Mouse (Mus musculus) intestine, embryonic 14.5 days (tissue): ENCODE results near the gene Tead1. TPM values are rescaled to one million over a fixed set of nuclear protein-coding genes. Genes with fewer than 3 reads are reported as not detected.

Source experiments
- ATAC-seq: fragments of 200-750 bp; cut with Nextera tagmentation; replicated peaks from 2 replicates; pipeline ENCODE4 v1.8.0; 2017; ENCODE audit warnings: low read depth, moderate number of reproducible peaks, moderate TSS enrichment, moderate library complexity; ENCODE audit not compliant: low FRiP score, low TSS enrichment
- DNase-seq: peaks from one replicate; pipeline ENCODE4 v3.0.0-alpha.2; 2018; ENCODE audit warnings: low spot score
- H3K27ac ChIP-seq: fragments of 300-500 bp; sonication (generic); 2 replicates; pipeline ENCODE4 v1.5.1; 2014; ENCODE audit warnings: low read depth, mild to moderate bottlenecking, control low read depth
- H3K27me3 ChIP-seq: fragments of 300-500 bp; sonication (generic); replicated peaks from 2 replicates; pipeline ENCODE4 v1.6.1; 2014; ENCODE audit warnings: low read length, control low read depth; ENCODE audit not compliant: control insufficient read depth, insufficient read depth
- H3K36me3 ChIP-seq: fragments of 300-500 bp; sonication (generic); 2 replicates; pipeline ENCODE4 v1.6.1; 2014; ENCODE audit warnings: low read length, control low read depth; ENCODE audit not compliant: control insufficient read depth, insufficient read depth
- H3K4me1 ChIP-seq: fragments of 300-500 bp; sonication (generic); replicated peaks from 2 replicates; pipeline ENCODE4 v1.6.1; 2014; ENCODE audit warnings: low read length, control low read depth, mixed read lengths; ENCODE audit not compliant: control insufficient read depth, insufficient read depth
- H3K4me2 ChIP-seq: fragments of 300-500 bp; sonication (generic); 2 replicates; pipeline ENCODE4 v1.6.1; 2014; ENCODE audit warnings: low read length
- H3K4me3 ChIP-seq: fragments of 300-500 bp; sonication (generic); 2 replicates; pipeline ENCODE4 v1.5.1; 2014; ENCODE audit warnings: low read depth, low read length, control low read depth, mixed read lengths
- H3K9ac ChIP-seq: fragments of 300-500 bp; sonication (generic); 2 replicates; pipeline ENCODE4 v1.6.1; 2014; ENCODE audit warnings: mild to moderate bottlenecking, low read length
- H3K9me3 ChIP-seq: fragments of 300-500 bp; sonication (generic); 2 replicates; pipeline ENCODE4 v1.6.1; 2016; ENCODE audit warnings: low read length, control low read depth; ENCODE audit not compliant: control insufficient read depth
- WGBS: fragments of 180-500 bp; shearing (Covaris S2); extraction: QIAGEN DNeasy Blood & Tissue Kit; methylation state at CpG from one replicate; pipeline ENCODE4 v1.1.7; 2014; 5-methylcytosine and 5-hydroxymethylcytosine counted together
- polyA plus RNA-seq: library from polyadenylated mRNA; unstranded; fragments of >200 nt; fragmentation: Nextera tagmentation; extraction: Ambion mirVana; gene quantifications from 2 replicates; pipeline ENCODE4 v1.2.1, GENCODE M21; 2014

Tead1 gene
- polyA plus RNA-seq, 1 experiment from 2014 or later = 20.2 TPM

DNA sequence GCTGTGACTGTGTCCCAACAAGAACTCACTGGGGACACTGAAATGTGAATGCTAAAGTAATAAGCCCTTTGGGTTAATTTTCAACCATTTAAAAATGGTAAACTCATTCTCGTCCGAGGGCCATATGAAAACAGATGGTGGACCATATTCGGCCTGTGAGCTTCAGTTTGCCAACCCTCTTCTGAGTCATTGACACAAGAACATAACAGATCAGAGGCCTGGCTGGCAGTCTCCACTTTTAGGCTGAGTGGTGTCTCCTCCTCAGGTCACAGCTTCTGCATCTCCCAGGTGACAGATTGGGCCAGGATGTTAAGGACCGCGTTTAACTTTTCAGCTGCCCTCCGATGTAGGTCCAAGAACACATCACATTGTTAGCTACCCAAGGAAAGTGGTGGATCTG lies 37.6 kb downstream of the Tead1 start:
- no peaks in the 10 kb centered on the region for H3K9me3 ChIP-seq
- DNase-seq (no peak), ATAC-seq (no peak)
- 71% methylated on average over 6 of the region's 6 CpGs for WGBS
- H3K27ac ChIP-seq = no peak overlapping the region
- no peak overlapping the region for H3K4me3 ChIP-seq
- H3K4me2 ChIP-seq = no peak overlapping the region
- H3K4me1 ChIP-seq = peaks cover 46% of the 10 kb centered on the region
- no peaks in the 10 kb centered on the region for H3K36me3 ChIP-seq
- no peak overlapping the region for H3K9ac ChIP-seq
- H3K27me3 ChIP-seq = no peaks in the 10 kb centered on the region

DNA sequence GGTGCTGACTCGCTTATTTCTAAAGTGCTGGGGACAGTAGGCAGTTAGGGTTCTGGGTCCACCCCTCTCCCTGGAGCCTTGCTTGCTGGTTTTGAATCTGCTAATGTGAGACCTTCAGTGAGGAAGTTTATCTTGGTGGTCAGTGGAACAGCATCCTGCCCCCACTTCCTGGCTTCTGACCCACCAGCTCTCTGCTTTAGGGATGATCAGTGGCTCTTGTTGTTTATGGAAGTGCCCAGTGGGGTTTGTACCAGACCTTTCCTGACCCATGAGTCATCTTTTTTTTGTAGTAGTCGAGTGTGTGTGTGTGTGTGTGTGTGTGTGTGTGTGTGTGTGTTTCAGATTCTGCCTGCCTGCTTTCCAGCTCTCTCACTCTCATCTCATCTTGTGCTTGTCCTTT lies 38.6 kb downstream of the Tead1 start:
- WGBS = 28% methylated on average over 2 of the region's 2 CpGs
- H3K9me3 ChIP-seq = no peaks in the 10 kb centered on the region
- no peak overlapping the region for H3K4me3 ChIP-seq
- H3K27me3 ChIP-seq = no peaks in the 10 kb centered on the region
- H3K27ac ChIP-seq = no peak overlapping the region; the same call in 1 of the 2 replicates
- H3K9ac ChIP-seq = no peak overlapping the region
- ATAC-seq = no peak
- H3K4me1 ChIP-seq = peaks cover 42% of the 10 kb centered on the region
- no peak overlapping the region for H3K4me2 ChIP-seq
- DNase-seq = no peak
- H3K36me3 ChIP-seq = no peaks in the 10 kb centered on the region

DNA sequence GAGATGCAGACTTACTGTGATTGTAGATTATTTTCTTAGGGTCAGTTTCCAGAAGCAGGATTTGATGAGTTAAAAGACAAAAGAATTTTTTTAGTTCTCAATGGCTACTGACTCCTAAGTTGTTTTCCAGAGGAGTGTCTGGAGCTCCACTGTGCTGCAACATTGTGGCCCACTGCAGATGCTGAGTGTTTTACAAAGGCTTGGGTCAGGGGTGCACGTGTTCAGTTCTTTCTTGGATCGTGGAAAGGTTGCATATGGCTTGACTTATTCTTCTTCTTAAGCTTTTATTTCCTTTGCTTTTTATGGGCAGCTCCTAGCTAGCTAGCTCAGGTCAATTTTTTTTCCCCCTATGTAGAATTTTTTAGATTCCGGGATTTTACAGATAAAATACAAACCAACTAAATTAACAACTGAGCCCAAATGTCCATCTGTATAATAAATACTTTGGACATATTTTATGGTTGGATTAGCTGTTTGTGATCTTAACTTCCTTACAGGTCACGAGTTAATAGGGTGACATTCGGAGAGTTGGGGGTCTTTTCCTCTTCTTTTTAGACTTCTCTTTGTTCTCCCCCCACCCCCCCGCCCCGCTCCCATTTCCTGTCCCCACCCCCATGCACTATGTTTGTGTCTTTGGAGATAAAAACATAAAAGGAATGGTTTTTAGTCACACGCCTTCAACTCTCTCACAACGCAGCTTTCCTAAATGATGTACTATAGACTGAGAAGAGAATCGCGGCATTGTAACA lies 40.5 kb downstream of the Tead1 start:
- DNase-seq (no peak), ATAC-seq (no peak)
- Histone ChIP-seq H3K4me1 (peaks cover 45% of the 10 kb centered on the region), H3K4me3 (no peak overlapping the region), H3K9ac (no peak overlapping the region), H3K27me3 (no peaks in the 10 kb centered on the region), H3K36me3 (no peaks in the 10 kb centered on the region), H3K9me3 (no peaks in the 10 kb centered on the region), H3K4me2 (peak overlapping the region; percentile 39), H3K27ac (no peak overlapping the region)
- 15% methylated on average over 11 of the region's 11 CpGs for WGBS

DNA sequence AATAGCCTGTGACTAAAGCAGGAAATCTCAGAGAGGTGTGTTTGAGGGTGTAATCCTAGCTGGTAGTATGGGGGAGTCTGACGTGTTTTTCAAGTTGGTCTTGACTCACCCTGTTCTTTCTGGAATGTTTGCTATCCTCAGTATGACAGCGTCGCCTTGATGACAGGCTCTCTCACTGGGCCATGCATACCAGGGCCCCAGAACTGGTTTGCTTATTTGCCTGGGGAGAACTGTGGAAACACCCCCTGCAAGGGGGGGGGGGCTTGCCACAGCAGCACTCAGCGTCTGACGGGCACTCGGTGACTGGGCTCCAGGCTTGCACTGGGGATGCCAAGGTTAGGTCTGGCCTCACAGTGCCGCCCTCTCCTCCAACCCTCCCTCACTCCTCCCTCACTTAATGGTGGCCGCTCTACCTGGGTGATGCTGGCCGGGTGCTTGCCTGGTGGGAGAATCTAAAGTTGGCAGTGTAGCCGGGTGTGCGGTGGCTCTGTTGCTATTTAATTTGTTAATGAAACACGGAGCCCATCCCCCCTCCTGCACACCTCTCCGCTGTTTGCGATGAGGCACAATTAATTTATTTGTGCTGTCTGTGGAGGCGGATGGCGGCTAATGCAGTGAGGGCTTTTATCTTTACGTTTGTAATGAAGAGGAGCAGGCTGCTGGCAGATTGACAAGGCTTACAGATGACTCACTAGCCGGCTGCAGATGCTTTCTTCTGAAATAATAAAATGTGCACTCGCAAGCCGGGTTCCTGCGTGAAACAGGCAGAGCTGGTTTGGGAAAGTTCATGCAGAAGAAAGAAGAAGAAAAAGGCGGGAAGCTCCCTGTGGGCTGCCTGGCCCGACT lies 41.2 kb downstream of the Tead1 start:
- H3K27me3 ChIP-seq = no peaks in the 10 kb centered on the region
- H3K4me1 ChIP-seq = peaks cover 45% of the 10 kb centered on the region
- H3K4me2 ChIP-seq = peak overlapping the region; percentile 39
- DNase-seq = peak; percentile 71
- H3K9ac ChIP-seq = peak overlapping the region; percentile 29; the same call in 1 of the 2 replicates
- H3K4me3 ChIP-seq = no peak overlapping the region
- no peaks in the 10 kb centered on the region for H3K9me3 ChIP-seq
- peak; percentile 61; the same call in 1 of the 2 replicates for ATAC-seq
- peak overlapping the region; percentile 67 for H3K27ac ChIP-seq
- WGBS = 7% methylated on average over 23 of the region's 23 CpGs
- H3K36me3 ChIP-seq = no peaks in the 10 kb centered on the region

DNA sequence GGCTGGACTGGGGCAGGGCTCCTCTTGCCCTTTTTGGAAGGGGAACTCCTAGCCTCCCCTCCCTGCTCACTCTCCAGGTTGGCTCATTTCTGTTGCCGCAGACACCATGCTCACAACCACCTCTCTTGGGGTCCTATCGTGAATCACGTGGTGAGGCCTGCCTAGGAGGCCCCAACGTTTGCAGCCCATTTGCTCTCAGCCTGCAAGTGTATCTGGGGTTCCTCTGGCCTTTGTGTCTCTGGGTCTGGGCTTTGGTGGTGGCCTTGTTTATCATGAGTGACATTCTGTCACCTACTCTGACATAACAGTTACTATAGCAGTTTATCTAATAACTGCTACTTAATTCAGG lies 41.8 kb downstream of the Tead1 start:
- peaks cover 48% of the 10 kb centered on the region for H3K4me1 ChIP-seq
- 29% methylated on average over 4 of the region's 4 CpGs for WGBS

DNA sequence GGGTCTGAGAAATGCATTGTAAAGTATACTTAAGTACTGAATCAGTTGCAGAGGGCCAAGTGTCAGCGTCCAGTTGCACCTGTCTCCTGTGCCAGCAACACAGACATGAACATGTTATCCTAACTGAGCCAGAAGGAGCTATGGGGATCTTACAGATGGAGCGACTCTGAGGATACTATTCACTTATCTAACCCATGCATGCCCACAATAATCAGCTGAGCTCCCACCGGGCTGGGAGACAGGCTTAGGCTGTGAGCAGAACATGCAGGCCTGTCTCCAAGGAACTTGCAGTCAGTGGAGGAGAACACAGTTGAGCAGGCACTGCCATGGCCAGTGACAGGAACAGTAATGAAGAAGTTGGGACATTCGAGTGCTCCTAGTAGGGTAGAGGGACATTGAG lies 42.7 kb downstream of the Tead1 start:
- Histone ChIP-seq H3K4me3 (no peak overlapping the region), H3K9me3 (no peaks in the 10 kb centered on the region), H3K36me3 (no peaks in the 10 kb centered on the region), H3K27me3 (no peaks in the 10 kb centered on the region), H3K9ac (no peak overlapping the region), H3K4me2 (no peak overlapping the region), H3K27ac (no peak overlapping the region), H3K4me1 (peaks cover 43% of the 10 kb centered on the region)
- ATAC-seq (no peak), DNase-seq (no peak)
- WGBS = 80% methylated on average over 4 of the region's 4 CpGs

More for the DNA sequence above, 41.8 kb downstream of the Tead1 start:
- Histone ChIP-seq H3K27me3 (no peaks in the 10 kb centered on the region), H3K27ac (peak overlapping the region; percentile 67), H3K4me2 (peak overlapping the region; percentile 39), H3K4me3 (no peak overlapping the region), H3K36me3 (no peaks in the 10 kb centered on the region), H3K9ac (0 out of 2 replicates have a peak overlapping the region, but pooled peaks have one; percentile 29), H3K9me3 (no peaks in the 10 kb centered on the region)
- DNase-seq (peak; percentile 72), ATAC-seq (no peak; the same call in 1 of the 2 replicates)

DNA sequence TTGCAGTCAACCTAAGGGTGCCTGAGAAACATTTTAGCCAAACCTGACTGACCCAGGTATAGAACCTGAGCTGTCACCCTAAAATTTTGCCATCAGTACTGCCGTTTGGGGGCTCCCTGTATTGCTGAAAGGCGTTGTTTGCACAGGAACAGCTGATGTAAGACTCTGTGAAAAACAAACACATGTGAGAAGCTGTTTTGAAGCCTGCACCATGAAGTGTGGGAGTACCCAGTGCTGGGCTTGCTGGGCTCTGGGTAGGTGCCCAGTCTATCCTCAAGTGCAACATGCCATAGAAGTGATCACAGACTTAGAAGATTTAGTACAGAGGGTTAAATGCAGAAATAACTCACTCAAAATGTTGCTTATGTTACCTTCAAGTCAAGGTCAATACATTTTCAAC lies 49.3 kb downstream of the Tead1 start:
- Histone ChIP-seq H3K9ac (no peak overlapping the region), H3K4me3 (no peak overlapping the region), H3K27ac (no peak overlapping the region), H3K27me3 (no peaks in the 10 kb centered on the region), H3K9me3 (no peaks in the 10 kb centered on the region), H3K36me3 (no peaks in the 10 kb centered on the region), H3K4me1 (peaks cover 37% of the 10 kb centered on the region), H3K4me2 (no peak overlapping the region)
- no peak for DNase-seq
- ATAC-seq = no peak
- WGBS = 69% methylated on average over 2 of the region's 2 CpGs

DNA sequence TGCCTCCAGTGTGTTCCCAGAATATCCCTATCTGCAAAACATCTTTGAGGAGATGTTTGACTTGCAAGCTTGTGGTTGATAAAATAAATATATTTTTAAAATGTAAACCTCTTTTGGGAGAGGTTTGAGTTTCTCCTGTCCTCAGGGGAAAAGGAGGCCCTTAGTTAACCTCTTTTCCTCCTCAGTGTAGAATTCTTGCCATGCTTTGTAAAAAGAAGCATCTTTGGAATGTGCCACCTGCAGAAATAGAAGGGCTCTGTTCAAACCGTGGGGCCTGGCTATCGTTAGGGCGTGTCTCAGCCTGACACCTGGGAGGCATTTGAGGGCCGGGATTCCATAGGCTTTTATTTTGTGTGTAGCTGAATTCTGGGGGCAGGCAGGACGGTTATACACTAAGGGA lies 51.1 kb downstream of the Tead1 start:
- ATAC-seq (no peak), DNase-seq (no peak)
- peaks cover 35% of the 10 kb centered on the region for H3K4me1 ChIP-seq
- H3K9ac ChIP-seq = no peak overlapping the region
- no peaks in the 10 kb centered on the region for H3K27me3 ChIP-seq
- no peak overlapping the region for H3K4me3 ChIP-seq
- no peak overlapping the region for H3K27ac ChIP-seq
- H3K4me2 ChIP-seq = no peak overlapping the region
- no peaks in the 10 kb centered on the region for H3K36me3 ChIP-seq
- WGBS = 33% methylated on average over 5 of the region's 5 CpGs
- no peaks in the 10 kb centered on the region for H3K9me3 ChIP-seq
